Mouse (Mus musculus) brown adipose tissue, adult 24 weeks (tissue): ENCODE data around the gene Rnf126. TPM values are rescaled to one million over a fixed set of nuclear protein-coding genes. Genes with fewer than 3 reads are reported as not detected.
A peak's percentile ranks its signal among the peaks of the same experiment; 100 is the strongest.
"Not testable (repeated sequence)": the region's sequence is repeated elsewhere in the genome, so short reads cannot be mapped to it uniquely, and the experiment has no call there.

ENCODE experiments used
- H3K27ac ChIP-seq: fragments of 200-500 bp; replicated peaks from 2 replicates; pipeline ENCODE4 v1.5.1; 2012; ENCODE audit warnings: low read depth, mild to moderate bottlenecking, low read length
- H3K4me1 ChIP-seq: fragments of 200-500 bp; 2 replicates; pipeline ENCODE4 v1.6.1; 2012; ENCODE audit warnings: low read length, mixed read lengths; ENCODE audit not compliant: control insufficient read depth, insufficient read depth, insufficient read length
- H3K4me3 ChIP-seq: fragments of 200-500 bp; 2 replicates; pipeline ENCODE4 v1.5.1; 2012; ENCODE audit warnings: low read depth, mild to moderate bottlenecking, low read length, moderate library complexity; ENCODE audit not compliant: insufficient read depth
- polyA plus RNA-seq: library from polyadenylated mRNA; stranded (reverse); fragments of >200 nt; gene quantifications from 2 replicates; pipeline ENCODE4 v1.2.4, GENCODE M21; 2012; ENCODE audit not compliant: missing spikeins, insufficient read depth, insufficient read length

Rnf126 gene
- polyA plus RNA-seq, 1 experiment: 27.2 TPM

DNA sequence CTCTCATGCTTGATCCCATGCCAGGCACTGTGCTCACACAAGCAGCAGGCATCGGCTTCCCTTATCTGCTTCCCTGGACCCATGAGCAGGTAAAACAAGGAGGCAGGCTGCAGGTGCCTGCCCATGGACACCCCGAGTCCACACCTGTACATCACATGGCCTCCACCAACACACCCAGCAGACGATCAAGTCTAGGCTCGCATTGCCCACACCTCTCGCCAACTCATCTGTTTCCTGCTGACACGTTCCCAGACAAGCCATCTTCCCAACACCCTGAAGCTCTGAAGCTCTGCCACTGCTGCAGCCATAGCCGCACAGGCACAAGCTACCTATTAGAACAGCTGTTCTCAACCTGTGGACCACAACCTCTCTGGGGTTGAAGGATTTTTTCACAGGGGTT is 2.5 kb downstream of the Rnf126 start:
- H3K4me1 ChIP-seq: peaks cover 9% of the 10 kb centered on the region
- H3K4me3 ChIP-seq: no peak overlapping the region
- H3K27ac ChIP-seq: no peak overlapping the region

- peaks cover 9% of the 10 kb centered on the region for H3K4me1 ChIP-seq
- H3K27ac ChIP-seq: no peak overlapping the region
- no peak overlapping the region for H3K4me3 ChIP-seq
Measured at GRCm38 (mm10) chr10:79762875-79763274, 3.9 kb downstream of the Rnf126 start.

- H3K4me3 ChIP-seq: no peak overlapping the region
- H3K4me1 ChIP-seq: peaks cover 8% of the 10 kb centered on the region
- H3K27ac ChIP-seq: no peak overlapping the region
Measured at GRCm38 (mm10) chr10:79760603-79761143, 6.1 kb downstream of the Rnf126 start.

DNA sequence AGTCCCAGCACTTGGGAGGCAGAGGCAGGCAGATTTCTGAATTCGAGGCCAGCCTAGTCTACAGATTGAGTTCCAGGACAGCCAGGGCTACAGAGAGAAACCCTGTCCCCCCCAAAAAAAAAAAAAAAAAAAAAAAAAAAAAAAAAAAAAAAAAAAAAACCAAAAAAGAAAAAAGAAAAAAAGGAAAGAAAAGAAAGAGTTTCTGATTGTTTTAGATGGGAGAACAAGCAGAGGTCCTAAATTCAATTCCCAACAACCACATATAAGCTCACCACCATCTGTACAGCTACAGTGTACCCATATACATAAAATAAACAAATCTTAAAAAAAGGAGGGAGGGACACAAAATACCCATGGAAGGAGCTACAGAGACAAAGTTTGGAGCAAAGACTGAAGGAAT is 7.1 kb downstream of the Rnf126 start:
- not testable (repeated sequence) for H3K4me1 ChIP-seq, H3K4me3 ChIP-seq, H3K27ac ChIP-seq

GRCm38 (mm10) chr10:79756660-79757059 is 10.1 kb downstream of the Rnf126 start:
- H3K27ac ChIP-seq: no peak overlapping the region
- H3K4me1 ChIP-seq: no peaks in the 10 kb centered on the region
- no peak overlapping the region for H3K4me3 ChIP-seq

DNA sequence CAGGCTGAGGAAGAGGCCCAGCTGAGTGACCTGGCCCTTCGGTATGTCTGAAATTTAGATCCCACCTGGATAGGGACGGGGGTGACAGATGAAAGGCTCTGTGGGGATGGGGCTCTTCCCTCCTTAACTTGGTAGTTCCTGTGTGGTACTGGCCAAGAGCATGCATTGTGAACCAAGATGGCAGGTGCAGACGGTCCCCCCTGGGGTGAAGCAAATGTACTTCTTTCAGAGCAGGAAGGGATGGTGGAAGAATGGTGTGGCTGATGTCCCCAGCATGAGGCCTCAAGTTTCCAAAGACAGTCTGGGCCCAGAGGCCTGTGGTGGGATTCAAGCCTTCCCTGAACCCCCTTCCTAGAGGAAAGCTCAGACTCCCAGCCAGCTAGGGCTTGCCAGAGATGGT is 10.9 kb downstream of the Rnf126 start:
- no peaks in the 10 kb centered on the region for H3K4me1 ChIP-seq
- H3K4me3 ChIP-seq: no peak overlapping the region
- H3K27ac ChIP-seq: no peak overlapping the region

GRCm38 (mm10) chr10:79754856-79755516 is 11.8 kb downstream of the Rnf126 start, which contains the start of gene Fgf22:
TSS of gene Fgf22 (plus strand) at chr10:79755076.
- no peak within 1 kb of the TSS for H3K27ac ChIP-seq
- H3K4me3 ChIP-seq: peak within 1 kb of the TSS; percentile 28; the same call in 1 of the 2 replicates
- no peaks in the 10 kb centered on the region for H3K4me1 ChIP-seq

DNA sequence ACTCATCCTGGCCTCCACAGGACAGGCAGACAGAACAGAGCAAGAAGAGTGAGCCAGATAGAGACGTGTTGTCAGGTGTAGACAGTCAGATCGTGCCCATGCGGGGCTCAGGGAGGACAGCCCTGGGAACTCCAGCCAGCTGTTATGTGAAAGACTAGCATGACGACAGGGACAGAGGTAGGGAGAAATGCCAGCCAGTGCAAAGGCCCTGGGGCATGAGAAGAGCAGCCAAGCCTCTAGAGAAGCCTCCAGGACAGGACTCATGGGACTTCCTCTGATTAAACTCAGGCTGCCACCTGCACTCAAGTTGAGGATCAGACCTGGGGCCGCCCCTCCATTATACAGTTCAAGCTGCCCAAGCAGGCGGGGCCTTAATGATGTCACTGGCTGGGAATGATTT is 18.3 kb downstream of the Rnf126 start:
- Histone ChIP-seq H3K4me1 (no peaks in the 10 kb centered on the region), H3K27ac (no peak overlapping the region), H3K4me3 (no peak overlapping the region)

DNA sequence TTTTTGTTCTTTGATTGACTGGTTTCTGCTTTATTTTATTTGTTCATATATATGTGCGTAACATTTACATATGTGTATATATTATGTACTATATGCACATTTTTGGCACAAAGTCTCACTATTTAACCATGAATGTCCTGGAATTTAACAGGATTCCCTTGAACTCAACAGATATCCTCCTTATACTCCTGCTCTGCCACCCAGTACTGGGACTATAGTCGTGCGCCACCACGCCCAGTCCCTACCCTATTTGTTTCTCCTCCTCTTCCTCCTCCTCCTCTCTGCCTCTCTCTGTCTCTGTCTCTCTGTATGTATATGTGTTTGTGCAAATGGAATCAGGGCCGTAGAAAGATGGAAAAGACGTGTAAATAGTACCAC is 20.0 kb downstream of the Rnf126 start:
- no peak overlapping the region for H3K27ac ChIP-seq
- H3K4me3 ChIP-seq: no peak overlapping the region
- H3K4me1 ChIP-seq: no peaks in the 10 kb centered on the region

DNA sequence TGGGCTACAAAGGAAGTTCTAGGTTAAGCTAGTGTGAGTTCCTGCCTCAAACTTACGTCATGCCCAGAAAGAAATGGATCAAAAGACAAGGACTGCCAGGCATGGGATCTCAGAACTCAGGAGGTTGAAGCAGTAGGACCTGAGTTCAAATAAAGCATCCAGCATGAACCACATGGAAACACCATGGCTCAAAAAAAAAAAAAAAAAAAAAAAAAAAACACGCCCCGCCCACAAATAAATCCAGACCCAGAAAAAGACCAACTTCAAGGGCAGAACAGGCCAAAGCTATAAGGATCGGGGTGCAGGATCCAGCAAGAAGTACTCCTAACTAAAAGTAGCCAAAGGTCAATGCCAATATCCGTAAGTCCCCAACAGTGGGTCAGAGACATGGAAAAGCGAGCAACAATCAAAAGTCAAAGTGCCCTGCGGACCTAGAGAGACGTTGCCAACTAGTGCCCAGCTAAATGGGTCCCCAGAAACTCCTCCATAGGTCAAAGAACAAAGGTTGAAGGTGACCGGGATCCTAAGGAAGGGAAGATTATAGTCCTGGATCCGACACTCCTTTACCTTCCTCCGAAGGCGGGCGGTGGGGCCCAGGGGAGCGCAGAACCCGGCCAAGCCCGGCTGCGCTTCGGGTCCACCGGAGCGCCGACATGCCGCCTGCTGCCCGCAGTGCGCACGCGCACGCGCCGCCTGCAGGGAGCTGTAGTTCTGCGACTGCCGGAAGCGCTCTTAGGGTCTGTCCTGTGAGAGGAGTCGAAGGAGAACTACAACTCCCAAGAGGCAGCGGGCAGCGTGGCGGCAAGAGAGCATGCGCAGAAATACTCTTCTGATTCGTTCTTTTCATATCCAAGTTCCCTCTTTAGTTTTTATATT is 20.6 kb downstream of the Rnf126 start, which contains the start of gene Polrmt:
Polrmt (minus strand) TSS at position 684 of the 876 bp plus-strand sequence.
- H3K27ac ChIP-seq: peak within 1 kb of the TSS; percentile 81
- H3K4me3 ChIP-seq: peak within 1 kb of the TSS; percentile 90
- no peaks in the 10 kb centered on the region for H3K4me1 ChIP-seq

DNA sequence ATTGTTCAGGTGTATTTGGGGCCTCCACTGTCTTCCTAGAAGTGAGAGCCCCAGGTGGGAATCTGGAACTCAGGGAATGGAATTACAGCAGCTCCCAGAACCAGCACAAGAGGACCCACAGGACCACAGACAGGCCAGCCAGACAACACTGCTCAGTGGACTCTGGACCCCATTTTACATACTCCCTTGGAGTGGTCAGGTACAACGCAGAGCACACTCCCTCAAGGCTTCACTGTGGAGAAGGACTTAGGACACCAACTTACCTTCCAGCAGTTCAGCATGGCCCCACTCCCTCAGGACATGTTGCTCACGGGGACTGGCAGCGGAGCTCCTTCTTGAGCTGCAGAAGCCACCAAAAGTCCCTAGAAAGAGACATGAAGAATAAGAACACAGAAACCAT is 21.3 kb downstream of the Rnf126 start:
- Histone ChIP-seq H3K27ac (no peak overlapping the region), H3K4me1 (no peaks in the 10 kb centered on the region), H3K4me3 (peak overlapping the region; percentile 90)

DNA sequence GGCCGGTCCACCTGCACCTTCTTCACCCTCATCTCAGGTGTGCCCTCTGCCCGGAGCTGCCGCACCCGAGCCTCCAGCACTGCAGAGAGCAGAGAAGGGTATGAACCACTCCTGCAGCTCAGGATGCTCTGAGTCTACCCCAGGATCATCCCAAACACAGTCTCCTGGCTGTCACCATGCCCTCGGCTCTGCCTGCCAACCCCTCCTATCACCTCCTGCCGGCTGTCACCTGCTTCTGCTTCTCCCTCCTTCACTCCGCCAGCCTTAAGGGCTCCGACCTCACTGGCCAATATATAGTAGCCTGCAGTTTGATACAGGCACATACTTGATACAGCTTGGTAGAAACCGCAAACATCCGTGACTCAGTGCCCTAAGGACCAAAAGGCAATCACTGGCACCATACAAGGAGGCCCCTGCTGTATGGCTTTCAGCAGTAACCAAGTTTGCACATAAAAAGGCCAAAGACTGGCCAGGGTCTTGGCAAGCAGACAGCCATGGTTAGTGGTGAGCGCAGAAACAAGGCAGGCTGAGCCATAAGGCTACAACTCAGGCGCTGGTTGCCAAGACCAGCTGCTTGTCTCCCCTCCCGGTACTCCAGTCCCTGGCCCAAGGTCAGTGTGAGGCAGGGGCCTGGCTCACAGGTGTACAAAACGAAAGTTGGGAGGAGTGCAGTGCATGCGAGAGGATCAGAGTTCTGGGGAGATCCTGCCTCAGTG is 22.9 kb downstream of the Rnf126 start:
- no peaks in the 10 kb centered on the region for H3K4me1 ChIP-seq
- H3K27ac ChIP-seq: no peak overlapping the region
- H3K4me3 ChIP-seq: no peak overlapping the region

DNA sequence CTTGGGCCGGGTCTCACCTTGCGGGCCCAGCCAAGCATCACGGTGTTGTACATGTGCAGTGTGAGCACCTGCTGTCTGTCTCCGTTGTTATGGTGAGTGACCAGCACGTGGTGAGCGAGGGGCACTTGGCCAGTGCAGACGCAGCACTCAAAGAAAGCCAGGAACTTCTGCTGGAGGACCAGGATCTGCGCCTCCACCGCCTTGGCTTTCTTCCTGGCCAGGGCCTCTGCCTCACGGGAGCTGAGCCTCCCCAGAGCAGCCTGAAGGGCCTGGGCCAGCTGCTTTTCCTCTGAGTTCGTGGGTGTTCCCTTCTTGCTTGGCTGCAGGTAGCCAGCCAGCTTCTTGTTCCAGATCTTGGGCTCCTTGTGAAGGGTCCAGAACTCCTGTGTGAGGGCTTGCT is 23.6 kb downstream of the Rnf126 start:
- H3K27ac ChIP-seq: no peak overlapping the region
- H3K4me1 ChIP-seq: no peaks in the 10 kb centered on the region
- H3K4me3 ChIP-seq: no peak overlapping the region

- no peak overlapping the region for H3K4me3 ChIP-seq
- H3K4me1 ChIP-seq: no peaks in the 10 kb centered on the region
- H3K27ac ChIP-seq: no peak overlapping the region
Measured at GRCm38 (mm10) chr10:79740863-79741262, 25.9 kb downstream of the Rnf126 start.

- no peak overlapping the region for H3K4me3 ChIP-seq
Measured at GRCm38 (mm10) chr10:79739234-79739633, 27.5 kb downstream of the Rnf126 start.

More at GRCm38 (mm10) chr10:79739234-79739633, 27.5 kb downstream of the Rnf126 start:
- Histone ChIP-seq H3K4me1 (no peaks in the 10 kb centered on the region), H3K27ac (no peak overlapping the region)
